16 mouse cellular contexts compared by ENCODE assay signal in the genomic region with DNA sequence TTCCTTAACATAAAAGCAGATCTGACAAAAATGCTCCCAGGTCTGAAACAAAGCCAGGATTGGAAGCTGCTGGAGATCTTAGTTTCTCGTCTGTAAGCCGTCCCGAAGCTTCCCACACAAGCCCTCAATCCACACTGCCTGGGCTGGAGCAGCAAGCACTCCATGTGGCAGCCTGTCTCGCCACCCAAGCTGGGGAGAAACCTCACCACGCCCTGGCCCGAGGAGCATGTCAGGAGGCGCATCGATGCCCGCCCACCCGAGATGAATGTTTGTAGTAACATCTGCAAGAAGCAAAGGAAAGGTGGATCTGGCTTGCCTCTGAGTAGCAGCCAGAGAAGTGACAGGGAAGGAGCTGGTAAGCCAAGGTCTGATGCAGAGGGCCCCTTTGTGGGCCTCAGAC.
DNase-seq lines count a peak whose midpoint lies in the region; ATAC-seq lines count a peak whose summit lies in the region.
"Had no signal": no experiment of that assay in that cellular context is flagged by ENCODE, and none has a peak within 500 bp of the region (broad histone marks: within the 10 kb centered on the region; RNA-seq: fewer than 3 reads in every experiment).

No protein-coding gene starts in this region.

- DNase-seq in forebrain, embryonic 10.5 days (ENCODE audit: extremely low spot score, low spot score): no peak
- DNase-seq in liver: peak; percentile 11
- DNase-seq in liver, embryonic 11.5 days (ENCODE audit: low spot score): no peak
- DNase-seq in limb, embryonic 10.5 days (ENCODE audit: low spot score): no peak
- DNase-seq in telencephalon, adult 2 months (ENCODE audit: low read depth, low spot score): peak; percentile 85
- DNase-seq in thymus, postnatal 36 days: no peak
- DNase-seq: liver, embryonic 13.5 days; thymus, adult 18-20 months had no signal

- 89% methylated on average over 10 of the region's 10 CpGs for WGBS in forebrain, embryonic 10.5 days
- WGBS in forebrain, embryonic 13.5 days: 87% methylated on average over 10 of the region's 10 CpGs
- 77% methylated on average over 10 of the region's 10 CpGs for WGBS in liver, embryonic 11.5 days
- 79% methylated on average over 10 of the region's 10 CpGs for WGBS in limb, embryonic 10.5 days

- no peaks in the 10 kb centered on the region for H3K27me3 ChIP-seq in forebrain, embryonic 10.5 days (ENCODE audit: poor library complexity, severe bottlenecking)
- H3K27me3 ChIP-seq in forebrain, embryonic 13.5 days: no peaks in the 10 kb centered on the region
- no peaks in the 10 kb centered on the region for H3K27me3 ChIP-seq in liver, embryonic 11.5 days (replicated peaks; ENCODE audit: control insufficient read depth, insufficient read depth, low read length)
- no peaks in the 10 kb centered on the region for H3K27me3 ChIP-seq in limb, embryonic 10.5 days (ENCODE audit: low read depth, poor library complexity, severe bottlenecking)
- H3K27me3 ChIP-seq: forebrain, embryonic 15.5 days; heart, embryonic 13.5 days; liver, embryonic 13.5 days had no signal

- peak overlapping the region; percentile 68 for H3K27ac ChIP-seq in forebrain, embryonic 10.5 days
- no peak overlapping the region for H3K27ac ChIP-seq in forebrain, embryonic 13.5 days
- H3K27ac ChIP-seq in liver, embryonic 11.5 days (ENCODE audit: low read depth, low read length): no peak overlapping the region
- peak overlapping the region; percentile 59; the same call in 1 of the 2 replicates for H3K27ac ChIP-seq in limb, embryonic 10.5 days
- H3K27ac ChIP-seq: forebrain, embryonic 15.5 days; heart, embryonic 13.5 days; liver, embryonic 13.5 days; macrophage had no signal

- H3K4me1 ChIP-seq in forebrain, embryonic 10.5 days: peaks cover 19% of the 10 kb centered on the region
- H3K4me1 ChIP-seq in forebrain, embryonic 13.5 days: peaks cover 8% of the 10 kb centered on the region
- H3K4me1 ChIP-seq in liver, embryonic 11.5 days (replicated peaks; ENCODE audit: control insufficient read depth, insufficient read depth, low read length): peaks cover 9% of the 10 kb centered on the region
- H3K4me1 ChIP-seq in limb, embryonic 10.5 days: peaks cover 20% of the 10 kb centered on the region; the same call in 1 of the 2 replicates

- no peak for ATAC-seq in forebrain, embryonic 13.5 days
- no peak for ATAC-seq in liver, embryonic 11.5 days (replicated peaks; ENCODE audit: low FRiP score)
- no peak for ATAC-seq in megakaryocyte, adult 5-6 weeks (ENCODE audit: poor library complexity, severe bottlenecking)
- ATAC-seq: activated CD4-positive, CD25-positive, alpha-beta regulatory T cell, adult 4 months; forebrain, embryonic 15.5 days; inflammation-experienced regulatory T-cells, adult 6 months had no signal

- H3K9me3 ChIP-seq in forebrain, embryonic 10.5 days: no peaks in the 10 kb centered on the region
- no peaks in the 10 kb centered on the region for H3K9me3 ChIP-seq in forebrain, embryonic 13.5 days (replicated peaks)
- H3K9me3 ChIP-seq in liver, embryonic 11.5 days (ENCODE audit: control insufficient read depth, low read length): no peaks in the 10 kb centered on the region
- no peaks in the 10 kb centered on the region for H3K9me3 ChIP-seq in limb, embryonic 10.5 days (replicated peaks)
- H3K9me3 ChIP-seq: forebrain, embryonic 15.5 days; heart, embryonic 13.5 days; liver, embryonic 13.5 days had no signal

- H3K4me2 ChIP-seq in forebrain, embryonic 13.5 days: no peak overlapping the region
- H3K4me2 ChIP-seq in liver, embryonic 11.5 days: no peak overlapping the region
- H3K4me2 ChIP-seq: forebrain, embryonic 15.5 days; heart, embryonic 13.5 days; liver, embryonic 13.5 days had no signal

- H3K4me3 ChIP-seq in forebrain, embryonic 10.5 days: no peak overlapping the region
- H3K4me3 ChIP-seq in forebrain, embryonic 13.5 days: no peak overlapping the region
- H3K4me3 ChIP-seq in liver, embryonic 11.5 days (ENCODE audit: low read depth, low read length): no peak overlapping the region
- H3K4me3 ChIP-seq in limb, embryonic 10.5 days: no peak overlapping the region
- H3K4me3 ChIP-seq: forebrain, embryonic 15.5 days; heart, embryonic 13.5 days; liver, embryonic 13.5 days; myocyte had no signal

- H3K36me3 ChIP-seq in forebrain, embryonic 10.5 days (replicated peaks): no peaks in the 10 kb centered on the region
- H3K36me3 ChIP-seq in forebrain, embryonic 13.5 days (ENCODE audit: poor library complexity, severe bottlenecking): no peaks in the 10 kb centered on the region
- no peaks in the 10 kb centered on the region for H3K36me3 ChIP-seq in liver, embryonic 11.5 days (ENCODE audit: control insufficient read depth, insufficient read depth, low read length)
- H3K36me3 ChIP-seq in limb, embryonic 10.5 days: no peaks in the 10 kb centered on the region
- H3K36me3 ChIP-seq: forebrain, embryonic 15.5 days; liver, embryonic 13.5 days had no signal

- no peak overlapping the region for H3K9ac ChIP-seq in forebrain, embryonic 13.5 days
- H3K9ac ChIP-seq in liver, embryonic 11.5 days (ENCODE audit: low read depth, low read length): no peak overlapping the region
- H3K9ac ChIP-seq: forebrain, embryonic 15.5 days; heart, embryonic 13.5 days; liver, embryonic 13.5 days had no signal

Comparison
In these comparisons a context has a peak if more than half of its experiments do, and no peak if none do; other contexts are left out.
1. DNase-seq: peak in liver (single experiment) and telencephalon, adult 2 months (single experiment); none in forebrain, embryonic 10.5 days (single experiment), liver, embryonic 11.5 days (single experiment), limb, embryonic 10.5 days (single experiment) and thymus, postnatal 36 days (0 of 2).
2. H3K27ac ChIP-seq: peak in forebrain, embryonic 10.5 days (single experiment) and limb, embryonic 10.5 days (single experiment); none in forebrain, embryonic 13.5 days (single experiment) and liver, embryonic 11.5 days (single experiment).